Mouse (Mus musculus) C2C12 (cell line): ENCODE measurements around the gene Dtx3.

Source experiments
- CTCF ChIP-seq: IDR thresholded peaks from one replicate; pipeline ENCODE4 v1.5.1; 2011; ENCODE audit not compliant: control insufficient read depth, insufficient read depth, insufficient read length
- USF1 ChIP-seq: IDR thresholded peaks from one replicate; pipeline ENCODE4 v1.6.1; 2011; ENCODE audit warnings: low read depth, mild to moderate bottlenecking, control low read depth, moderate library complexity

GRCm38 (mm10) chr10:127210961-127211405 lies 15.5 kb upstream of the Dtx3 start:
- TF ChIP-seq CTCF (no peak), USF1 (no peak)
